ENCODE assay signal across 8 mouse cellular contexts in the genomic region with DNA sequence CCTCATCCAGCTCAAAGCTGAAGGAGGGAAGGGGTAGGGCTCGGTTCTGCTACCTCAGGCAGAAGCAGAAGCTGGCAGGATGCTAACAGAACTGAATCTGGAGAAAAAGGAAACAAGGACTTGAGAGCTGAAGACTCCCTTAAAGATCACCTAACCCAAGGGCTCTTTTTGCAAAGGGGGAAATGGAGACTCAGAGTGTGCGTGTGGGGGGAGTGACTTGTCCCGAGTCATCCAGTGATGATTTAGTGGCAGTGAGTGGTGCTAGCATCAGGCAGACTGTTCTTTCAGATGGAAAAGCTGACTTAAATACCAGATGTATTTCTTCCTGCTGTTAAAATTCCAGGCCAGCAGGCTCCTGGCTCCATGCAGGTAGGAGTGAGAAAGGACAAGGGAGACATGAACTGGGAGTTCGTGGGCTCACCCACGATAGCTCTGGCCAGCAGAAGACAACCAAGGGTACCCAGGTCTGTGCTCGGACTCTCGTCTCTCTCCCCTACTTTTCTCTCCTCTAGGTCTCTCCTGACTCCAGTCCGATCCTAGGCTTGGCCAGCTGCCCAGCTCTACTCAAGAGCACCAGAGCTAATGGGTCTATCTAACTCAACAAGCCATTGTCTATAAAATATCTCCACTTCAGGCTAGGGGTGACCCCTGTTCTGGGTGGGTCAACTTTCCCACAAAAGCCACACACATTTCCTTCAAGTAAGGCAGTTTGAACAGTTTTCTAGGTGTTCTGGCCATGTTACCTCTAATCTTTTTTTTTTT. TPM values are rescaled to one million over a fixed set of nuclear protein-coding genes. Genes with fewer than 3 reads are reported as not detected.
DNase-seq lines count a peak whose midpoint lies in the region; ATAC-seq and TF ChIP-seq lines count a peak whose summit lies in the region.

No protein-coding gene starts in this region.

- H3K27me3 ChIP-seq in kidney, postnatal 0 days (ENCODE audit: insufficient read depth, low read length): no peaks in the 10 kb centered on the region
- H3K27me3 ChIP-seq in kidney, embryonic 15.5 days: no peaks in the 10 kb centered on the region
- H3K27me3 ChIP-seq in embryonic facial prominence, embryonic 11.5 days (ENCODE audit: control insufficient read depth, insufficient read depth, low read length): no peaks in the 10 kb centered on the region
- H3K27me3 ChIP-seq in forebrain, embryonic 15.5 days: no peaks in the 10 kb centered on the region

- H3K4me2 ChIP-seq in kidney, postnatal 0 days (ENCODE audit: low read length): no peak overlapping the region
- no peak overlapping the region for H3K4me2 ChIP-seq in kidney, embryonic 15.5 days
- H3K4me2 ChIP-seq in embryonic facial prominence, embryonic 11.5 days (ENCODE audit: low read depth, low read length): no peak overlapping the region
- no peak overlapping the region for H3K4me2 ChIP-seq in forebrain, embryonic 15.5 days (replicated peaks)

- no peak overlapping the region for H3K27ac ChIP-seq in kidney, postnatal 0 days
- no peak overlapping the region for H3K27ac ChIP-seq in kidney, embryonic 15.5 days
- H3K27ac ChIP-seq in embryonic facial prominence, embryonic 11.5 days (replicated peaks; ENCODE audit: low read depth, low read length): peak overlapping the region; percentile 52
- H3K27ac ChIP-seq in forebrain, embryonic 15.5 days (replicated peaks): no peak overlapping the region

- no peak for TF ChIP-seq CTCF in kidney, postnatal 0 days (IDR thresholded peaks at IDR 0.05; ENCODE audit: low read depth)

- no peak overlapping the region for H3K4me3 ChIP-seq in kidney, postnatal 0 days (replicated peaks; ENCODE audit: low read depth, low read length)
- H3K4me3 ChIP-seq in kidney, embryonic 15.5 days (replicated peaks): no peak overlapping the region
- no peak overlapping the region for H3K4me3 ChIP-seq in embryonic facial prominence, embryonic 11.5 days (ENCODE audit: low read depth, low read length)
- H3K4me3 ChIP-seq in forebrain, embryonic 15.5 days: no peak overlapping the region

- 55% methylated on average over 8 of the region's 8 CpGs for WGBS in kidney, postnatal 0 days
- WGBS in kidney, embryonic 15.5 days: 43% methylated on average over 8 of the region's 8 CpGs
- 64% methylated on average over 8 of the region's 8 CpGs for WGBS in embryonic facial prominence, embryonic 11.5 days
- WGBS in forebrain, embryonic 15.5 days: 69% methylated on average over 8 of the region's 8 CpGs

- DNase-seq in kidney, postnatal 0 days (ENCODE audit: low spot score): peak; percentile 12
- DNase-seq in MN1 (ENCODE audit: low spot score): peak; percentile 49
- peak; percentile 2 for DNase-seq in embryonic facial prominence, embryonic 11.5 days (ENCODE audit: low spot score)
- DNase-seq in c-Kit-positive CD71-positive TER-119-positive erythroid progenitor cells, embryonic 14.5 days (ENCODE audit: low spot score): no peak
- no peak for DNase-seq in ovary, postnatal 14 days (ENCODE audit: low spot score)

- H3K4me1 ChIP-seq in kidney, postnatal 0 days (replicated peaks; ENCODE audit: insufficient read depth, low read length): no peaks in the 10 kb centered on the region
- H3K4me1 ChIP-seq in kidney, embryonic 15.5 days: 0 out of 2 replicates have a peak, but pooled peaks cover 8% of the 10 kb centered on the region
- H3K4me1 ChIP-seq in embryonic facial prominence, embryonic 11.5 days (ENCODE audit: control insufficient read depth, insufficient read depth, low read length): no peaks in the 10 kb centered on the region
- H3K4me1 ChIP-seq in forebrain, embryonic 15.5 days: peaks cover 17% of the 10 kb centered on the region

- ATAC-seq in kidney, postnatal 0 days (replicated peaks; ENCODE audit: low FRiP score, low read depth): no peak
- no peak for ATAC-seq in kidney, embryonic 15.5 days (replicated peaks; ENCODE audit: low FRiP score)
- ATAC-seq in embryonic facial prominence, embryonic 11.5 days (replicated peaks; ENCODE audit: insufficient number of reproducible peaks, low FRiP score, low TSS enrichment, low read depth): no peak
- peak; percentile 76 for ATAC-seq in megakaryocyte, adult 5-6 weeks (ENCODE audit: poor library complexity, severe bottlenecking)
- ATAC-seq in forebrain, embryonic 15.5 days (replicated peaks): no peak

- no peak overlapping the region for H3K9ac ChIP-seq in kidney, postnatal 0 days (ENCODE audit: low read depth, low read length)
- no peak overlapping the region for H3K9ac ChIP-seq in kidney, embryonic 15.5 days
- H3K9ac ChIP-seq in embryonic facial prominence, embryonic 11.5 days (replicated peaks; ENCODE audit: low read length): no peak overlapping the region
- no peak overlapping the region for H3K9ac ChIP-seq in forebrain, embryonic 15.5 days (replicated peaks)

- H3K9me3 ChIP-seq in kidney, postnatal 0 days (replicated peaks; ENCODE audit: low read length): no peaks in the 10 kb centered on the region
- H3K9me3 ChIP-seq in kidney, embryonic 15.5 days (replicated peaks): no peaks in the 10 kb centered on the region
- no peaks in the 10 kb centered on the region for H3K9me3 ChIP-seq in embryonic facial prominence, embryonic 11.5 days (replicated peaks; ENCODE audit: control insufficient read depth, low read length)
- H3K9me3 ChIP-seq in forebrain, embryonic 15.5 days: no peaks in the 10 kb centered on the region

- H3K36me3 ChIP-seq in kidney, postnatal 0 days (ENCODE audit: insufficient read depth, low read length): no peaks in the 10 kb centered on the region
- H3K36me3 ChIP-seq in kidney, embryonic 15.5 days: no peaks in the 10 kb centered on the region
- H3K36me3 ChIP-seq in embryonic facial prominence, embryonic 11.5 days (replicated peaks; ENCODE audit: control insufficient read depth, insufficient read depth, low read depth, low read length): no peaks in the 10 kb centered on the region
- no peaks in the 10 kb centered on the region for H3K36me3 ChIP-seq in forebrain, embryonic 15.5 days

RNA-seq across cellular contexts. Expression of a gene that starts 8.5 kb away (rescaled TPM):
- polyA plus RNA-seq in kidney, postnatal 0 days (2015; fragmentation: Nextera tagmentation; extraction: Ambion mirVana): 12.3 and 13.1 TPM in 2 replicates
- polyA plus RNA-seq in kidney, embryonic 15.5 days (2015; fragmentation: Nextera tagmentation; extraction: Ambion mirVana): 21.9 and 23.7 TPM in 2 replicates
- 57.0 and 59.2 TPM in 2 replicates for polyA plus RNA-seq in embryonic facial prominence, embryonic 11.5 days (2014; fragmentation: Nextera tagmentation; extraction: Ambion mirVana)
- 42.3 and 42.4 TPM in 2 replicates for total RNA-seq in megakaryocyte, adult 5-6 weeks (2015)
- total RNA-seq in megakaryocyte, adult 5-6 weeks (2017): 37.9 and 38.7 TPM in 2 replicates
- 51.8 and 53.0 TPM in 2 replicates for polyA plus RNA-seq in forebrain, embryonic 15.5 days (2015; fragmentation: Nextera tagmentation; extraction: Ambion mirVana)

Comparison
In these comparisons a context has a peak if more than half of its experiments do, and no peak if none do; other contexts are left out.
1. DNase-seq: peak in kidney, postnatal 0 days (single experiment), MN1 (single experiment) and embryonic facial prominence, embryonic 11.5 days (single experiment); none in c-Kit-positive CD71-positive TER-119-positive erythroid progenitor cells, embryonic 14.5 days (single experiment) and ovary, postnatal 14 days (single experiment).